Mouse (Mus musculus) lung, postnatal 14 days (tissue): Measurements from ENCODE around the gene Rbbp8nl.
"Not testable (repeated sequence)": the region's sequence is repeated elsewhere in the genome, so short reads cannot be mapped to it uniquely, and the experiment has no call there.

ENCODE experiments used
- DNase-seq: peaks from one replicate; pipeline ENCODE4 v3.0.0; 2021

Rbbp8nl gene

GRCm38 (mm10) chr2:180279321-180279720, 10.4 kb downstream of the Rbbp8nl start:
- DNase-seq, result no peak

- no peak for DNase-seq
These were observed 11.8 kb downstream of the Rbbp8nl start for GRCm38 (mm10) chr2:180277773-180278320.

- DNase-seq, result peak; percentile 30
These were observed 12.8 kb downstream of the Rbbp8nl start for GRCm38 (mm10) chr2:180276851-180277259.

- DNase-seq, result no peak
These were observed 13.3 kb downstream of the Rbbp8nl start for GRCm38 (mm10) chr2:180276385-180276784.

- peak; percentile 89 for DNase-seq
These were observed 13.8 kb downstream of the Rbbp8nl start for GRCm38 (mm10) chr2:180275836-180276235.

- no peak for DNase-seq
These were observed 15.2 kb downstream of the Rbbp8nl start for GRCm38 (mm10) chr2:180274523-180274922.

- DNase-seq, result peak; percentile 93
These were observed 16.1 kb downstream of the Rbbp8nl start, which contains the start of gene Cables2 for GRCm38 (mm10) chr2:180273394-180274244. TSS of gene Cables2 (minus strand) at chr2:180273496.

GRCm38 (mm10) chr2:180272884-180273321, 16.8 kb downstream of the Rbbp8nl start:
- DNase-seq, result no peak

- no peak for DNase-seq
These were observed 17.8 kb downstream of the Rbbp8nl start for GRCm38 (mm10) chr2:180271804-180272395.

GRCm38 (mm10) chr2:180270537-180271255, 19.0 kb downstream of the Rbbp8nl start:
- peak; percentile 36 for DNase-seq

GRCm38 (mm10) chr2:180269329-180269728, 20.4 kb downstream of the Rbbp8nl start:
- no peak for DNase-seq

GRCm38 (mm10) chr2:180267955-180268354, 21.7 kb downstream of the Rbbp8nl start:
- no peak for DNase-seq

- DNase-seq, result no peak
These were observed 26.8 kb downstream of the Rbbp8nl start for GRCm38 (mm10) chr2:180262891-180263290.

- DNase-seq, result peak; percentile 32
These were observed 27.2 kb downstream of the Rbbp8nl start for GRCm38 (mm10) chr2:180262441-180262840.

- no peak for DNase-seq
These were observed 27.8 kb downstream of the Rbbp8nl start for GRCm38 (mm10) chr2:180261901-180262300.

- DNase-seq, result no peak
These were observed 28.8 kb downstream of the Rbbp8nl start for GRCm38 (mm10) chr2:180260610-180261480.

- not testable (repeated sequence) for DNase-seq
These were observed 29.7 kb downstream of the Rbbp8nl start for GRCm38 (mm10) chr2:180259826-180260609.

GRCm38 (mm10) chr2:180258951-180259484, 30.7 kb downstream of the Rbbp8nl start:
- not testable (repeated sequence) for DNase-seq

GRCm38 (mm10) chr2:180257963-180258865, 31.5 kb downstream of the Rbbp8nl start:
- DNase-seq, result no peak
